Mouse (Mus musculus) stomach, postnatal 0 days (tissue): Measurements from ENCODE around the gene Akap8l.

ENCODE experiments used
- CTCF ChIP-seq: IDR thresholded peaks from 2 replicates; pipeline ENCODE4 v1.5.1; 2016; ENCODE audit warnings: antibody characterized with exemption, low read depth, mild to moderate bottlenecking, moderate library complexity
- EP300 ChIP-seq: optimal IDR thresholded peaks from 2 replicates; pipeline ENCODE3; 2016; ENCODE audit warnings: antibody characterized with exemption

GRCm38 (mm10) chr17:32313892-32314291, 36.5 kb downstream of the Akap8l start:
- TF ChIP-seq CTCF (no peak), EP300 (no peak)
